Mouse (Mus musculus): ENCODE data around the gene Sass6.

Gene Sass6

GRCm38 (mm10) chr3:116594728-116595602, at the start of gene Sass6:
Gene Sass6, plus strand, starts transcription at chr3:116594982.
- DNase-seq = peak; percentile 99 to 100

GRCm38 (mm10) chr3:116547430-116547829, 47.4 kb upstream of the Sass6 start:
- no peak for DNase-seq

- DNase-seq = no peak
Measured at GRCm38 (mm10) chr3:116551362-116551761, 43.4 kb upstream of the Sass6 start.

- DNase-seq = peak; percentile 22 to 46
Measured at GRCm38 (mm10) chr3:116561315-116561714, 33.5 kb upstream of the Sass6 start.

GRCm38 (mm10) chr3:116562408-116563094, 32.2 kb upstream of the Sass6 start, which contains the start of gene Lrrc39:
Gene Lrrc39, plus strand, starts transcription at chr3:116562973.
- peak in 1 of 2 experiments; percentile 10 for DNase-seq

- no peak for DNase-seq
Measured at GRCm38 (mm10) chr3:116563095-116563492, 31.7 kb upstream of the Sass6 start.

- no peak for DNase-seq
Measured at GRCm38 (mm10) chr3:116570628-116571027, 24.2 kb upstream of the Sass6 start.

GRCm38 (mm10) chr3:116577286-116577685, 17.5 kb upstream of the Sass6 start:
- DNase-seq = peak in 1 of 2 experiments; percentile 23

GRCm38 (mm10) chr3:116582201-116582600, 12.6 kb upstream of the Sass6 start:
- no peak for DNase-seq

GRCm38 (mm10) chr3:116594076-116594727, 580 bp upstream of the Sass6 start:
- DNase-seq = no peak

- no peak for DNase-seq
Measured at GRCm38 (mm10) chr3:116595603-116595991, 815 bp downstream of the Sass6 start.

GRCm38 (mm10) chr3:116599705-116600104, 4.9 kb downstream of the Sass6 start:
- no peak for DNase-seq

- DNase-seq = no peak
Measured at GRCm38 (mm10) chr3:116601005-116601404, 6.2 kb downstream of the Sass6 start.

GRCm38 (mm10) chr3:116601781-116602180, 7.0 kb downstream of the Sass6 start:
- DNase-seq = no peak

- DNase-seq = peak in 1 of 2 experiments; percentile 29
Measured at GRCm38 (mm10) chr3:116604570-116604969, 9.8 kb downstream of the Sass6 start.

GRCm38 (mm10) chr3:116614295-116614892, 19.6 kb downstream of the Sass6 start, which contains the start of gene Trmt13:
Gene Trmt13, minus strand, starts transcription at chr3:116614587.
- no peak for DNase-seq

- no peak for DNase-seq
Measured at GRCm38 (mm10) chr3:116615318-116616068, 20.7 kb downstream of the Sass6 start.

GRCm38 (mm10) chr3:116618855-116619254, 24.1 kb downstream of the Sass6 start:
- no peak for DNase-seq

- no peak for DNase-seq
Measured at GRCm38 (mm10) chr3:116620636-116621370, 26.0 kb downstream of the Sass6 start.

GRCm38 (mm10) chr3:116622641-116623040, 27.9 kb downstream of the Sass6 start:
- DNase-seq = no peak

GRCm38 (mm10) chr3:116631459-116631858, 36.7 kb downstream of the Sass6 start:
- DNase-seq = no peak
